Mouse (Mus musculus) liver, embryonic 16.5 days (tissue): ENCODE data around the gene Myo1a. TPM values are rescaled to one million over a fixed set of nuclear protein-coding genes. Genes with fewer than 3 reads are reported as not detected.
"Not testable (repeated sequence)": the region's sequence is repeated elsewhere in the genome, so short reads cannot be mapped to it uniquely, and the experiment has no call there.

ENCODE experiments used
- ATAC-seq: fragments of 200-750 bp; cut with Nextera tagmentation; 2 replicates; pipeline ENCODE4 v1.8.0; 2017; ENCODE audit warnings: low read depth, mild to moderate bottlenecking, moderate number of reproducible peaks, moderate library complexity
- H3K27ac ChIP-seq: fragments of 300-500 bp; sonication (generic); 2 replicates; pipeline ENCODE4 v1.5.1; 2014; ENCODE audit warnings: mild to moderate bottlenecking, low read length
- H3K27me3 ChIP-seq: fragments of 300-500 bp; sonication (generic); 2 replicates; pipeline ENCODE4 v1.6.1; 2014; ENCODE audit warnings: low read depth, low read length, mixed read lengths; ENCODE audit not compliant: control insufficient read depth, insufficient read depth
- H3K36me3 ChIP-seq: fragments of 300-500 bp; sonication (generic); 2 replicates; pipeline ENCODE4 v1.6.1; 2014; ENCODE audit warnings: mild to moderate bottlenecking; ENCODE audit not compliant: control insufficient read depth, insufficient read depth
- H3K4me1 ChIP-seq: fragments of 300-500 bp; sonication (generic); 2 replicates; pipeline ENCODE4 v1.6.1; 2014; ENCODE audit warnings: low read depth, low read length, mixed read lengths; ENCODE audit not compliant: control insufficient read depth
- H3K4me2 ChIP-seq: fragments of 300-500 bp; sonication (generic); 2 replicates; pipeline ENCODE4 v1.6.1; 2014; ENCODE audit warnings: low read depth, low read length, mixed read lengths
- H3K4me3 ChIP-seq: fragments of 300-500 bp; sonication (generic); 2 replicates; pipeline ENCODE4 v1.5.1; 2014; ENCODE audit warnings: low read depth, mild to moderate bottlenecking, low read length
- H3K9ac ChIP-seq: fragments of 300-500 bp; sonication (generic); 2 replicates; pipeline ENCODE4 v1.6.1; 2014; ENCODE audit warnings: low read depth, low read length
- H3K9me3 ChIP-seq: fragments of 300-500 bp; sonication (generic); replicated peaks from 2 replicates; pipeline ENCODE4 v1.6.1; 2016; ENCODE audit warnings: low read length; ENCODE audit not compliant: control insufficient read depth
- WGBS: fragments of 180-500 bp; shearing (Covaris S2); extraction: QIAGEN DNeasy Blood & Tissue Kit; methylation state at CpG from one replicate; pipeline ENCODE4 v1.1.7; 2014; ENCODE audit not compliant: insufficient replicate concordance; 5-methylcytosine and 5-hydroxymethylcytosine counted together
- polyA plus RNA-seq: library from polyadenylated mRNA; unstranded; fragments of >200 nt; fragmentation: Nextera tagmentation; extraction: Ambion mirVana; gene quantifications from 2 replicates; pipeline ENCODE4 v1.2.1, GENCODE M21; 2015

Gene Myo1a
- polyA plus RNA-seq, result 0.11 and 0.55 TPM in 2 replicates

DNA sequence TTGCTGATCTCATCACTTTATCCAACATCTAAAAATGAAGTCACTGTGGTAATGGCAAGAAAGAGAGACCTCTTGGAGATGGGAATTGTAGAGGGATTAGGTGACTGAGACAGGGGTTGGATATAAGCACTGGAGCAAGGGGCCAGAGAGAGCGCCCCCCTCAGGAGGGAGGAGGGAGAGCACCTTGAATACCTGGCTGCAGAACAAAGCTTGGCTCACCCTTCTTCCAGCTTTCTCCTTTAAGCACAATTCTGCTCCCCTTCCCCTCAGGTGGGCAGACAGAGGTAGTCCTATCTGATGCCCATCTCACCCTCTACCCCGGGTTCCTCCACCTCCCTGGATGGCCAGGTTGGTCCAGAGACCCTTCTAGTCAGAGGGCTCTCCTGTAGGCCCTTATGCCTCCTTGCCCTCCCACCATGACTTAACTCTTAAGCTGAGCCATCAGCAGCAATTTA is at the start of gene Myo1a:
Gene Myo1a (plus strand): TSS at position 405 of the 455 bp plus-strand sequence.
- Histone ChIP-seq H3K36me3 (no peaks in the 10 kb centered on the region), H3K9me3 (no peaks in the 10 kb centered on the region), H3K4me1 (peaks cover 3% of the 10 kb centered on the region), H3K4me3 (no peak within 1 kb of the TSS), H3K27ac (no peak within 1 kb of the TSS), H3K4me2 (no peak within 1 kb of the TSS), H3K27me3 (no peaks in the 10 kb centered on the region), H3K9ac (no peak within 1 kb of the TSS)
- ATAC-seq, result no peak
- WGBS, result 32% methylated on average over 2 of the region's 2 CpGs

GRCm38 (mm10) chr10:127657617-127658016 is 47.4 kb upstream of the Myo1a start:
- H3K4me1 ChIP-seq, result peaks cover 15% of the 10 kb centered on the region
- not testable (repeated sequence) for H3K4me3 ChIP-seq, ATAC-seq, H3K9me3 ChIP-seq, H3K36me3 ChIP-seq, H3K9ac ChIP-seq, H3K4me2 ChIP-seq, H3K27ac ChIP-seq, H3K27me3 ChIP-seq
- WGBS, result 72% methylated on average over 6 of the region's 6 CpGs

DNA sequence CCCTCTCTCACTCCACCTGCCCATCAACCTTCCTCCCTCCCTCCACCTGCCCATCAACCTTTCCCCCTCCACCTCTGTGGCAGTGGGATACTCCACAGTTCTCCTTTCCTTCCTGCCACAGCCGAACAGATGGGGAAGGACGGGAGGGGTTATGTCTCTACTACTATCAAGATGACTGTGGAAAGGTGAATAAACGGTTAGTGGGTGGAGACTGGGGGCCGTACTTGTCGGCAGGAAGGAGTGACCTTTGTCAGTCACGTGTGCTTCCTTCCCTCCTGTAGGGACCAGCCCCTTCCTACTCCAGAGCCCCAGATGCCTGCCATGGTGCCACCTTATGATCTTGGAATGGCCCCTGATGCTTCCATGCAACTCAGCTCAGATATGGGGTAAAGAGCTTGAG is 46.9 kb upstream of the Myo1a start:
- no peak overlapping the region for H3K4me2 ChIP-seq
- peaks cover 6% of the 10 kb centered on the region for H3K27me3 ChIP-seq
- H3K4me1 ChIP-seq, result peaks cover 20% of the 10 kb centered on the region
- H3K27ac ChIP-seq, result no peak overlapping the region
- H3K36me3 ChIP-seq, result peaks cover 7% of the 10 kb centered on the region
- no peak overlapping the region for H3K9ac ChIP-seq
- 21% methylated on average over 6 of the region's 6 CpGs for WGBS
- no peak; the same call in 1 of the 2 replicates for ATAC-seq
- no peak overlapping the region for H3K4me3 ChIP-seq
- no peaks in the 10 kb centered on the region for H3K9me3 ChIP-seq

GRCm38 (mm10) chr10:127659551-127659950 is 45.4 kb upstream of the Myo1a start:
- ATAC-seq, result no peak
- H3K36me3 ChIP-seq, result peaks cover 4% of the 10 kb centered on the region
- H3K27me3 ChIP-seq, result peaks cover 16% of the 10 kb centered on the region
- no peak overlapping the region for H3K4me3 ChIP-seq
- H3K4me2 ChIP-seq, result no peak overlapping the region
- H3K9me3 ChIP-seq, result no peaks in the 10 kb centered on the region
- 56% methylated on average over 1 of the region's 1 CpGs for WGBS
- H3K4me1 ChIP-seq, result peaks cover 31% of the 10 kb centered on the region
- H3K27ac ChIP-seq, result no peak overlapping the region
- no peak overlapping the region for H3K9ac ChIP-seq

DNA sequence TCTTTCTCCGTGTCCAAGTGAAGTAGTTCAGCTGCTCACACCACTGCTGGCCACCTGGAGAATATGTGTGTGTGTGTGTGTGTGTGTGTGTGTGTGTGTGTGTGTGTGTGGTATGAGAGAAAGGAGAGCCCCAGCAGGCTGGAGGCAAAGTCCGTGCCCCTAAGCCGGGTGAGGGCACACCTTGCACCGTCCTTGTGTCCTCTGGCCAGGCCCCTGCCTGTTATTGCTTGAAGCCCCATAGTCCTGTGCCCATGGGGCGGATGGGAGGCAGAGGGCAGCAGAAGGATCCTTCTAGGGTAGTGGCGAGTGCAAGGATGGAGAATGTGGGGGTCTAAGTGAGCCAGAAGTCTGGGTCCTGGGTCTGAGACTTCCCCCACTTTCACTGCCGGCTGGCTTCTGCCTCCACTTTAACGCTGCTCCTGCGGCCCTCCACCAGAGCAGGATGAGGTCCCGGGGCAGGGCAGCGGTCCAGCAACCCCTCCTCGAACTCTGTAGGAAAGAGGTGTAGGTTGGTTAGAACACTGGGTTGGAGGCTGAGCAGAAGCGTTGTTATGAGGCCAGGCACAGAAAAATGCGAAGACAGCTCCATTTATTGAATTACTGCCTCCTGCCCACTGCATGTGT is 43.6 kb upstream of the Myo1a start:
- Histone ChIP-seq H3K9ac (0 out of 2 replicates have a peak overlapping the region, but pooled peaks have one; percentile 15), H3K4me2 (peak overlapping the region; percentile 50), H3K4me1 (peaks cover 31% of the 10 kb centered on the region), H3K36me3 (no peaks in the 10 kb centered on the region; the same call in 1 of the 2 replicates), H3K9me3 (no peaks in the 10 kb centered on the region), H3K4me3 (peak overlapping the region; percentile 19), H3K27ac (peak overlapping the region; percentile 57), H3K27me3 (peaks cover 35% of the 10 kb centered on the region)
- 34% methylated on average over 14 of the region's 14 CpGs for WGBS
- no peak for ATAC-seq

GRCm38 (mm10) chr10:127661915-127662663 is 42.9 kb upstream of the Myo1a start:
- ATAC-seq, result peak; percentile 48
- peaks cover 31% of the 10 kb centered on the region for H3K4me1 ChIP-seq
- peak overlapping the region; percentile 65 for H3K27ac ChIP-seq
- peak overlapping the region; percentile 50 for H3K4me2 ChIP-seq
- peaks cover 42% of the 10 kb centered on the region for H3K27me3 ChIP-seq
- H3K9me3 ChIP-seq, result no peaks in the 10 kb centered on the region
- peak overlapping the region; percentile 19 for H3K4me3 ChIP-seq
- WGBS, result 5% methylated on average over 16 of the region's 16 CpGs
- no peaks in the 10 kb centered on the region; the same call in 1 of the 2 replicates for H3K36me3 ChIP-seq
- 0 out of 2 replicates have a peak overlapping the region, but pooled peaks have one; percentile 15 for H3K9ac ChIP-seq

- peaks cover 31% of the 10 kb centered on the region for H3K4me1 ChIP-seq
- peak overlapping the region; percentile 50 for H3K4me2 ChIP-seq
- peaks cover 48% of the 10 kb centered on the region for H3K27me3 ChIP-seq
- H3K27ac ChIP-seq, result peak overlapping the region; percentile 65
- ATAC-seq, result no peak
- 29% methylated on average over 19 of the region's 19 CpGs for WGBS
- H3K9ac ChIP-seq, result no peak overlapping the region
- no peak overlapping the region for H3K4me3 ChIP-seq
- no peaks in the 10 kb centered on the region; the same call in 1 of the 2 replicates for H3K36me3 ChIP-seq
- no peaks in the 10 kb centered on the region for H3K9me3 ChIP-seq
These were observed 42.2 kb upstream of the Myo1a start for GRCm38 (mm10) chr10:127662666-127663253.

DNA sequence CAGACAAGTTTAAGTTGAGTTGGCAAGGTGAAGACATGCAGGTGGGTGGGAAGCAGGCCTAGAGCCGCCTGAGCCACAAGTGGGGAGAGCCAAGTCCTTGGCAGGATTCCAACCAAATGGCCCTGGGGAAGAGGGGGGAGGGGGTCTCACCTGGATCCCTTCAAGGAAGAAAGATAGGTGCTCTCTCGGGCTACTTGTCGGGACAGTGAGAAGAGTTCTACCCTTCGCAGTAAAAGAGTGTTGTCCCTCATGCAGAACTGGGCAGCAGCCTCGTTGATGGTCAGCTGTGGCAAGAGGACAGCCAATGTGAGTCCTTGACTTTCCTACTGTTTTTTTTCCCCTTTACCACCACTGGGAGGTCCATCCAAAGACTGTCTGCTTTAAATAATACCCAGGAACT is 41.4 kb upstream of the Myo1a start:
- H3K4me2 ChIP-seq, result no peak overlapping the region
- no peak overlapping the region for H3K9ac ChIP-seq
- no peaks in the 10 kb centered on the region; the same call in 1 of the 2 replicates for H3K36me3 ChIP-seq
- H3K27ac ChIP-seq, result no peak overlapping the region
- 41% methylated on average over 5 of the region's 5 CpGs for WGBS
- ATAC-seq, result no peak
- no peaks in the 10 kb centered on the region for H3K9me3 ChIP-seq
- H3K4me1 ChIP-seq, result peaks cover 31% of the 10 kb centered on the region
- H3K27me3 ChIP-seq, result peaks cover 56% of the 10 kb centered on the region
- no peak overlapping the region for H3K4me3 ChIP-seq
